Mouse (Mus musculus) gastrocnemius, adult 8-10 months (tissue): ENCODE measurements around the gene Gm20388. TPM values are rescaled to one million over a fixed set of nuclear protein-coding genes. Genes with fewer than 3 reads are reported as not detected.

ENCODE experiments used
- DNase-seq, 2 experiments: peaks; one replicate each; pipeline ENCODE4 v3.0.0; 2022; ENCODE audit warnings: low spot score in 2 of 2
- total RNA-seq, 4 experiments: library from RNA; stranded (reverse); gene quantifications; 2 replicates each; pipeline ENCODE4 v1.2.4; 2022

The Gm20388 gene
- total RNA-seq, 4 experiments from 2014 or later = 4.4 to 20.0 (median 7.9) TPM; not detected in 1

- DNase-seq = peak in 1 of 2 experiments; percentile 62
Observed at GRCm38 (mm10) chr8:121936391-121936790, 2025.8 kb downstream of the Gm20388 start.

GRCm38 (mm10) chr8:121938732-121939131, 2028.1 kb downstream of the Gm20388 start:
- no peak for DNase-seq

GRCm38 (mm10) chr8:121943057-121943540, 2032.5 kb downstream of the Gm20388 start:
- no peak for DNase-seq

- peak; percentile 48 to 66 for DNase-seq
Observed at GRCm38 (mm10) chr8:121943716-121944115, 2033.1 kb downstream of the Gm20388 start.

GRCm38 (mm10) chr8:121944831-121945230, 2034.2 kb downstream of the Gm20388 start, which contains the start of gene Car5a:
Gene Car5a, minus strand, starts transcription at chr8:121944904.
- DNase-seq = no peak

- no peak for DNase-seq
Observed at GRCm38 (mm10) chr8:121946351-121946750, 2035.7 kb downstream of the Gm20388 start.

- no peak for DNase-seq
Observed at GRCm38 (mm10) chr8:121947047-121947752, 2036.6 kb downstream of the Gm20388 start.

- DNase-seq = peak; percentile 79
Observed at GRCm38 (mm10) chr8:121947753-121948141, 2037.1 kb downstream of the Gm20388 start.

GRCm38 (mm10) chr8:121948321-121949145, 2037.9 kb downstream of the Gm20388 start:
- no peak for DNase-seq

GRCm38 (mm10) chr8:121949222-121949800, 2038.7 kb downstream of the Gm20388 start, which contains the start of gene Banp:
Gene Banp, plus strand, starts transcription at chr8:121949750.
- no peak for DNase-seq

GRCm38 (mm10) chr8:121949941-121950748, 2039.5 kb downstream of the Gm20388 start:
- DNase-seq = peak; percentile 97 to 99

GRCm38 (mm10) chr8:121950749-121951655, 2040.4 kb downstream of the Gm20388 start:
- peak; percentile 59 to 80 for DNase-seq

- DNase-seq = no peak
Observed at GRCm38 (mm10) chr8:121951656-121952009, 2041.0 kb downstream of the Gm20388 start.

GRCm38 (mm10) chr8:121952122-121952521, 2041.5 kb downstream of the Gm20388 start:
- no peak for DNase-seq

GRCm38 (mm10) chr8:121952800-121953199, 2042.2 kb downstream of the Gm20388 start:
- DNase-seq = no peak

- no peak for DNase-seq
Observed at GRCm38 (mm10) chr8:121953821-121954545, 2043.3 kb downstream of the Gm20388 start.

GRCm38 (mm10) chr8:121954981-121955555, 2044.4 kb downstream of the Gm20388 start:
- no peak for DNase-seq

GRCm38 (mm10) chr8:121955825-121956500, 2045.3 kb downstream of the Gm20388 start:
- DNase-seq = peak in 1 of 2 experiments; percentile 42
